Mouse (Mus musculus): ENCODE data around the gene Gli1. TPM values are rescaled to one million over a fixed set of nuclear protein-coding genes. Genes with fewer than 3 reads are reported as not detected.

Gene Gli1
- total RNA-seq, 1 experiment = 14.9 TPM

DNA sequence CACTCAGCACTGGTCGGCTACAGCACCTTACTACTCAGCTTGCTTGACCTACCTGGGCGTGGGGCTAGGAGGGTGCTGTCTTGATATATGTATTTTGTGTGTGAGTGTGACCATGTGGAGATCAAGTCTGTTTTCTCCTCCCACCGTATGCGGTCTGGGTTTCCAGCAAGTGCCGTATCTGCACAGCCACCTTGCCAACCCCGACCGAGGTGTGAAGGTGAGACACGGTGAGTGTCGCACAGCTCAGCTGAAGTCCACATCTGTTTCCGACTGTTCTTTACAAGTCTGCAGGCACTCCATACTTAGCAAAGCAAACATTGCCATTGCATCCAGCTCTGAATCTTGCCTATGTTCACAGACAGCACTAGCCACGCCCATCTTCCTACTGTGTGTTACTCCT, 38.6 kb downstream of the Gli1 start:
- no peak overlapping the region for H3K9ac ChIP-seq (ENCODE audit: insufficient read depth, low read depth, low read length, poor library complexity, severe bottlenecking)
- in situ Hi-C loops (cut with MboI; ENCODE audit: low sequenced_read_pairs in 2 of 2, unreplicated experiment in 2 of 2) = no loop called here
- DNase-seq (ENCODE audit: low read depth, low spot score) = no peak
- no peaks in the 10 kb centered on the region; a peak in 1 of 4 replicates for H3K4me1 ChIP-seq (ENCODE audit: control insufficient read depth in 2 of 2, insufficient read depth in 2 of 2, low read length in 2 of 2, poor library complexity in 1 of 2)
- no peaks in the 10 kb centered on the region for H3K9me3 ChIP-seq (ENCODE audit: control insufficient read depth, insufficient read depth, low read depth, low read length)
- no peak overlapping the region for H3K27ac ChIP-seq (ENCODE audit: insufficient read depth, low read depth, low read length, poor library complexity, severe bottlenecking)
- no peak overlapping the region for H3K4me3 ChIP-seq (ENCODE audit: insufficient read depth in 1 of 2, low read depth in 1 of 2, low read length in 2 of 2, poor library complexity in 1 of 2, severe bottlenecking in 1 of 2)
- TF ChIP-seq MAFK (IDR thresholded peaks at IDR 0.05; ENCODE audit: insufficient read depth, low read depth, low read length) (no peak), HCFC1 (IDR thresholded peaks at IDR 0.05; ENCODE audit: borderline replicate concordance, insufficient read depth, low read length) (no peak), ZC3H11A (IDR thresholded peaks at IDR 0.05; ENCODE audit: borderline replicate concordance, low read depth, low read length) (no peak), ZNF384 (IDR thresholded peaks at IDR 0.05; ENCODE audit: low read depth, low read length) (no peak), CHD2 (IDR thresholded peaks at IDR 0.05; ENCODE audit: low read depth, low read length) (no peak)
- peaks cover 66% of the 10 kb centered on the region for H3K36me3 ChIP-seq (ENCODE audit: control insufficient read depth, insufficient read depth, low read length, poor library complexity, severe bottlenecking)

DNA sequence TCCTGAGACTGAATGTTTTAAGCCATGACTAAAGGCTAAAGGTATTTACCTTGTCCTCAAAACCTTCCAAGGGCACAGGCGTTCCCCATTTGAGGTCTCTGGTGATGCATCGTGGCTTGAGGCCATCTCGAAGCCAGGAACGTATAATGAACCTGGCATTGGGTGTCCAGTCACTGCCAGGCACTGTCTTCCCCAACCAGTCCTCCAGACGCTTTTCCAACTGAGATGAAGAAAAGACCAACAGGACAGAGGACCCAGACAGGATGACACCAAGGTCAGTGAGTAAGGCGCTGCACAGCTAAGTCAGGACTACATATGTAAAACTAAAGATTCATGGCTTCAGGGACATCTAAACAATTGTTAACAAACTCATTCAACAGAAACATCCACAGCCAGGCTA, 41.4 kb downstream of the Gli1 start:
- TF ChIP-seq ZNF384 (IDR thresholded peaks at IDR 0.05; ENCODE audit: low read depth, low read length) (no peak), ZC3H11A (IDR thresholded peaks at IDR 0.05; ENCODE audit: borderline replicate concordance, low read depth, low read length) (no peak), CHD2 (IDR thresholded peaks at IDR 0.05; ENCODE audit: low read depth, low read length) (no peak), MAFK (IDR thresholded peaks at IDR 0.05; ENCODE audit: insufficient read depth, low read depth, low read length) (no peak), HCFC1 (IDR thresholded peaks at IDR 0.05; ENCODE audit: borderline replicate concordance, insufficient read depth, low read length) (no peak)
- Histone ChIP-seq H3K4me1 (ENCODE audit: control insufficient read depth in 2 of 2, insufficient read depth in 2 of 2, low read length in 2 of 2, poor library complexity in 1 of 2) (peaks cover 0 to 2% of the 10 kb centered on the region in 2 experiments; a peak in 1 of 4 replicates), H3K4me3 (ENCODE audit: insufficient read depth in 1 of 2, low read depth in 1 of 2, low read length in 2 of 2, poor library complexity in 1 of 2, severe bottlenecking in 1 of 2) (no peak overlapping the region), H3K9me3 (ENCODE audit: control insufficient read depth, insufficient read depth, low read depth, low read length) (no peaks in the 10 kb centered on the region), H3K36me3 (ENCODE audit: control insufficient read depth, insufficient read depth, low read length, poor library complexity, severe bottlenecking) (peaks cover 69% of the 10 kb centered on the region), H3K9ac (ENCODE audit: insufficient read depth, low read depth, low read length, poor library complexity, severe bottlenecking) (no peak overlapping the region), H3K27ac (ENCODE audit: insufficient read depth, low read depth, low read length, poor library complexity, severe bottlenecking) (no peak overlapping the region)
- no peak for DNase-seq (ENCODE audit: low read depth, low spot score)
- in situ Hi-C loops (cut with MboI; ENCODE audit: low sequenced_read_pairs in 2 of 2, unreplicated experiment in 2 of 2) = no loop called here

DNA sequence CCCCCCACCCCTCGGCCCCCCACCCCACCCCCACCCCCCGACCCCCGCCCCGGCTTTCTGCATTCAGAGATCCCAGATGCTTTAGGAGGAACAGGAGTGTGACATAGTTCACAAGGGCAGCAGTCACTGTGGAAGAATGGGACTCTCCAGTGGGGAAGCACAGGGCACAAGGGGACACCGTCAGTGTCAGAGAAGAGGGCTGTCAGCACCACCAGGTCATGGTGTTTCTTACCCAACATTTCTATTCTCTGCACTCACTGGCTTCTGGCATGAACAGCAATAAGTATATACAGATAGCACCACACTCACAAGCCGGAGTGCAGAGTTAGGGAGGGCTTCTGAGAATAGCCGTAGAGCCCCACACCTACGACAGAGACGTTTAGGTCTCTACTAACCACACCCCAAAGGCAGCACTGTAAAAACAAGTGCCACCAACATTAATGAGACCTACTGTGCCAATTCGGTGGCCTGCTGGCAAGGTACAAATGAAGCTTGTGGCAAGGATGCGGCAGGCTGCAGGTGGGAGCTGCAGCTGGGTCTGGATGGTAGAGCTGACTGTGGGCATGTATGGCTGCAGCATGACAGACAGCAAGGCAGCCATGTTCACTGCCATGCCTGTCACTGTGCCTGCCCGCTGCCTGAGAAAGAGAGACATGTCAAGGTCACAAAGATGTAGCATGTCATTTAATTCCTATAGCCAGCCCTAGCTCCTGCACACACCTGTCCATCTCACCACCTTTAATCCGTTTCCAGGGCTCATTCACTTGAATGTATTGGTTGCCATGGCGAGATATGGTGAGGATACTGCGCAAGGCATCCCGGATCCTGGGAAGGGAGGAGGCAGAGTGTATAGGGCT, 44.5 kb downstream of the Gli1 start:
- H3K36me3 ChIP-seq (ENCODE audit: control insufficient read depth, insufficient read depth, low read length, poor library complexity, severe bottlenecking) = peaks cover 55% of the 10 kb centered on the region
- H3K9ac ChIP-seq (ENCODE audit: insufficient read depth, low read depth, low read length, poor library complexity, severe bottlenecking) = no peak overlapping the region
- peaks cover 0 to 2% of the 10 kb centered on the region in 2 experiments; a peak in 1 of 4 replicates for H3K4me1 ChIP-seq (ENCODE audit: control insufficient read depth in 2 of 2, insufficient read depth in 2 of 2, low read length in 2 of 2, poor library complexity in 1 of 2)
- no peak for TF ChIP-seq CHD2 (IDR thresholded peaks at IDR 0.05; ENCODE audit: low read depth, low read length)
- no peak for TF ChIP-seq MAFK (IDR thresholded peaks at IDR 0.05; ENCODE audit: insufficient read depth, low read depth, low read length)
- in situ Hi-C loops (cut with MboI; ENCODE audit: low sequenced_read_pairs in 2 of 2, unreplicated experiment in 2 of 2) = no loop called here
- no peak overlapping the region for H3K4me3 ChIP-seq (ENCODE audit: insufficient read depth in 1 of 2, low read depth in 1 of 2, low read length in 2 of 2, poor library complexity in 1 of 2, severe bottlenecking in 1 of 2)
- DNase-seq (ENCODE audit: low read depth, low spot score) = no peak
- H3K9me3 ChIP-seq (ENCODE audit: control insufficient read depth, insufficient read depth, low read depth, low read length) = no peaks in the 10 kb centered on the region
- H3K27ac ChIP-seq (ENCODE audit: insufficient read depth, low read depth, low read length, poor library complexity, severe bottlenecking) = no peak overlapping the region

DNA sequence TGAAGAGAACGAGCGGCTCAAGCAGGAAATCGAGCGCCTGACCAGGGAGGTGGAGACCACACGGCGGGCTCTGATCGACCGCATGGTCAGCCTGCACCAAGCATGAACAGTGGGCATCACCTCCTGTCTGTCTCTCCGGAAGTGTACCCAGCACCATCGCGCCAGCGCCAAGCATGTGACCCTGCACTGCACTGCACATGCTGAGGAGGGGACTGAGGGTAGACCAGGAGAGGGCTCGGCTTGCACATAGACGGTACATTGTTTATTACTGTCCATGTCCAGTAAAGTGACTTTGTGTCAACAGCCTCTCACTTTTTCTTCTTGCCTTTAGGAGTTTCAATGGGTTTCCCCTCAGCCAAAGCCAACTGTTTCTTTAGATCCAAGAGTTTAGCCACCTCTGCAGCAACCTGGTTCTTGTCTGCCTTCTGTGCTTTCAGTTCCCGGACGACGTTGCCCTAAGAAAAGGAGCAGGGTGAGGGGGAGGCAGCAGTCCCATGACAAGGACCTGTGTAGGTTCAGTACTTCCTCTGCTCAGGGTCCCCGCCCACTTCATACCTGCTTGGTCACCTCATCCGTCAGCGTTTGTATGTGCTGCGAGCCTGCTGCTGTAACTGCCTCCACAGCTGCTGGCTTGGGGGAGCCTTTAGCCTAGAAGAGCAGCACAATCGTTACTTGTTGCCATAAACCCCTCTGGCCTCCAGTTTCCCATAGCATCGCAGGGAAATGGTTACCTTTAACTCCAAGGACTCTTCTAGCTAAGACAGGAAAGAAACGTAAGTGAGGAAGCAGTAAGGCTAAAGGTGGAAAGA, 45.6 kb downstream of the Gli1 start:
- H3K27ac ChIP-seq (ENCODE audit: insufficient read depth, low read depth, low read length, poor library complexity, severe bottlenecking) = no peak overlapping the region
- peaks cover 53% of the 10 kb centered on the region for H3K36me3 ChIP-seq (ENCODE audit: control insufficient read depth, insufficient read depth, low read length, poor library complexity, severe bottlenecking)

More for the DNA sequence above, 45.6 kb downstream of the Gli1 start:
- peaks cover 0 to 5% of the 10 kb centered on the region in 2 experiments; a peak in 1 of 4 replicates for H3K4me1 ChIP-seq (ENCODE audit: control insufficient read depth in 2 of 2, insufficient read depth in 2 of 2, low read length in 2 of 2, poor library complexity in 1 of 2)
- H3K9ac ChIP-seq (ENCODE audit: insufficient read depth, low read depth, low read length, poor library complexity, severe bottlenecking) = no peak overlapping the region
- no peak overlapping the region for H3K4me3 ChIP-seq (ENCODE audit: insufficient read depth in 1 of 2, low read depth in 1 of 2, low read length in 2 of 2, poor library complexity in 1 of 2, severe bottlenecking in 1 of 2)
- DNase-seq (ENCODE audit: low read depth, low spot score) = no peak
- no peaks in the 10 kb centered on the region for H3K9me3 ChIP-seq (ENCODE audit: control insufficient read depth, insufficient read depth, low read depth, low read length)
- in situ Hi-C loops (cut with MboI; ENCODE audit: low sequenced_read_pairs in 2 of 2, unreplicated experiment in 2 of 2) = no loop called here
- no peak for TF ChIP-seq CHD2 (IDR thresholded peaks at IDR 0.05; ENCODE audit: low read depth, low read length)
